Mouse (Mus musculus): ENCODE results near the gene Pdhb.

DNA sequence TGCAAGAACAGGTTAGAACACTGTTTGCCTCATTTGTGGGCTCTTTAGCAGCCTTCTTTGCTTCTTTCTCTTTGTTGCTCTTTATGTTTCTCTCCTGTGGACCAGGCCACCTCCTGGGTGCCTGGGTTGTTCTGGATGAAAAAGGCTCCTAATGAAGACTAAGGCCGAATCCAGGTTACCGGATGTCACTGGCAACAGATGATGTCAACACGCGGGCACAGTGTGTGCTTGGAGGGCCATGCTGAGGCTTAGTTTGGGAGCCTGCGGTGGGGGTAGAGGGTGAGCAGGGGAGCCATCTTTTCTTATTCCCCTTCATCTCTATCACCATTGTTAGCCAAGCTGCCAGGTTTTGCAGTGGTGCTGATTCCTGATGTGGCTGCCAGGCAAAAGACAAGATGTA, 34.7 kb upstream of the Pdhb start:
- TF ChIP-seq POLR2A (IDR thresholded peaks at IDR 0.05; ENCODE audit: control insufficient read depth in 1 of 2, insufficient read depth in 1 of 2, low read depth in 1 of 2, low read length in 2 of 2, poor library complexity in 1 of 2) (no peak), CHD2 (IDR thresholded peaks at IDR 0.05; ENCODE audit: low read length) (no peak)

Measured in MEL (cell line).